In genomic region chr2:34718196-34718595, GRCm38 (mm10) we compare ENCODE assay signal across 15 mouse cellular contexts. TPM values are rescaled to one million over a fixed set of nuclear protein-coding genes. Genes with fewer than 3 reads are reported as not detected.
DNase-seq lines count a peak whose midpoint lies in the region; ATAC-seq and TF ChIP-seq lines count a peak whose summit lies in the region.
"Had no signal": no experiment of that assay in that cellular context is flagged by ENCODE, and none has a peak within 500 bp of the region (broad histone marks: within the 10 kb centered on the region; RNA-seq: fewer than 3 reads in every experiment).

No protein-coding gene starts in this region.

- no peak overlapping the region for H3K4me2 ChIP-seq in intestine, postnatal 0 days (replicated peaks; ENCODE audit: low read depth)
- H3K4me2 ChIP-seq in intestine, embryonic 16.5 days (ENCODE audit: low read depth, low read length): no peak overlapping the region
- H3K4me2 ChIP-seq: lung, embryonic 14.5 days; stomach, embryonic 15.5 days had no signal

- peak; percentile 40 for DNase-seq in 416B (ENCODE audit: low read depth)
- DNase-seq in T-cell, adult 2 months (ENCODE audit: low spot score): peak; percentile 4
- DNase-seq in spleen, adult 12 weeks (ENCODE audit: low spot score): no peak
- no peak for DNase-seq in lung, adult 18-20 months
- no peak for DNase-seq in layer of hippocampus, adult 9-10 months (ENCODE audit: low spot score)
- DNase-seq: cerebellum, adult 11 months; heart, postnatal 36 days; kidney, adult 9 months; lung, embryonic 14.5 days had no signal

- H3K9ac ChIP-seq in intestine, postnatal 0 days (ENCODE audit: low read depth, low read length): no peak overlapping the region
- no peak overlapping the region for H3K9ac ChIP-seq in intestine, embryonic 16.5 days (ENCODE audit: low read depth, low read length)
- H3K9ac ChIP-seq: lung, embryonic 14.5 days; stomach, embryonic 15.5 days had no signal

- H3K27ac ChIP-seq in intestine, postnatal 0 days (ENCODE audit: low read depth, low read length): no peak overlapping the region
- no peak overlapping the region for H3K27ac ChIP-seq in intestine, embryonic 16.5 days (ENCODE audit: low read length)
- H3K27ac ChIP-seq: midbrain, embryonic 10.5 days; stomach, embryonic 15.5 days had no signal

- no peak overlapping the region for H3K4me3 ChIP-seq in intestine, postnatal 0 days (ENCODE audit: low read depth, low read length)
- no peak overlapping the region for H3K4me3 ChIP-seq in intestine, embryonic 16.5 days (ENCODE audit: low read length)
- H3K4me3 ChIP-seq: midbrain, embryonic 10.5 days; myocyte; stomach, embryonic 15.5 days had no signal

- peak; percentile 48 for TF ChIP-seq CTCF in intestine, postnatal 0 days (IDR thresholded peaks at IDR 0.05; ENCODE audit: low read depth)

- H3K4me1 ChIP-seq in intestine, postnatal 0 days (replicated peaks; ENCODE audit: control insufficient read depth, insufficient read depth, low read length): no peaks in the 10 kb centered on the region
- no peaks in the 10 kb centered on the region for H3K4me1 ChIP-seq in intestine, embryonic 16.5 days (ENCODE audit: control insufficient read depth, insufficient read depth, low read length)
- H3K4me1 ChIP-seq: midbrain, embryonic 10.5 days; stomach, embryonic 15.5 days had no signal

- no peak for ATAC-seq in intestine, postnatal 0 days
- no peak for ATAC-seq in intestine, embryonic 16.5 days
- peak; percentile 44; the same call in 1 of the 2 replicates for ATAC-seq in megakaryocyte-erythroid progenitor cell, adult 5-6 weeks (replicated peaks; ENCODE audit: low FRiP score, low TSS enrichment, poor library complexity, severe bottlenecking)

- 84% methylated on average over 2 of the region's 2 CpGs for WGBS in intestine, postnatal 0 days
- 86% methylated on average over 2 of the region's 2 CpGs for WGBS in intestine, embryonic 16.5 days

- H3K36me3 ChIP-seq in intestine, postnatal 0 days (ENCODE audit: control insufficient read depth, insufficient read depth): peaks cover 39% of the 10 kb centered on the region
- peaks cover 12% of the 10 kb centered on the region for H3K36me3 ChIP-seq in intestine, embryonic 16.5 days (ENCODE audit: control insufficient read depth, insufficient read depth, low read length)

- no peaks in the 10 kb centered on the region for H3K27me3 ChIP-seq in intestine, postnatal 0 days (replicated peaks; ENCODE audit: control insufficient read depth, insufficient read depth, low read length)
- H3K27me3 ChIP-seq in intestine, embryonic 16.5 days (replicated peaks; ENCODE audit: control insufficient read depth, insufficient read depth, low read length): no peaks in the 10 kb centered on the region
- H3K27me3 ChIP-seq: stomach, embryonic 15.5 days had no signal

- no peaks in the 10 kb centered on the region for H3K9me3 ChIP-seq in intestine, postnatal 0 days (ENCODE audit: control insufficient read depth)
- H3K9me3 ChIP-seq in intestine, embryonic 16.5 days (ENCODE audit: control insufficient read depth, low read length): no peaks in the 10 kb centered on the region
- H3K9me3 ChIP-seq: midbrain, embryonic 10.5 days; stomach, embryonic 15.5 days had no signal

RNA-seq across cellular contexts. Expression of gene Gapvd1, which starts 36.8 kb away (rescaled TPM):
- polyA plus RNA-seq in intestine, postnatal 0 days (2015; fragmentation: Nextera tagmentation; extraction: Ambion mirVana): 31.3 and 34.6 TPM in 2 replicates
- polyA plus RNA-seq in intestine, embryonic 16.5 days (2015; fragmentation: Nextera tagmentation; extraction: Ambion mirVana): 56.6 and 61.3 TPM in 2 replicates
- total RNA-seq in megakaryocyte-erythroid progenitor cell, adult 5-6 weeks (2014; fragmentation: Nextera tagmentation): 75.3 and 87.5 TPM in 2 replicates
- total RNA-seq in megakaryocyte-erythroid progenitor cell, adult 5-6 weeks (2017): 84.3 and 99.7 TPM in 2 replicates

RNA-seq across cellular contexts. Expression of gene Hspa5, which starts 53.6 kb away (rescaled TPM):
- 456 and 457 TPM in 2 replicates for polyA plus RNA-seq in intestine, postnatal 0 days (2015; fragmentation: Nextera tagmentation; extraction: Ambion mirVana)
- 991 and 1,092 TPM in 2 replicates for polyA plus RNA-seq in intestine, embryonic 16.5 days (2015; fragmentation: Nextera tagmentation; extraction: Ambion mirVana)
- 185 and 219 TPM in 2 replicates for total RNA-seq in megakaryocyte-erythroid progenitor cell, adult 5-6 weeks (2014; fragmentation: Nextera tagmentation)
- 866 and 884 TPM in 2 replicates for total RNA-seq in megakaryocyte-erythroid progenitor cell, adult 5-6 weeks (2017)

Comparison
In these comparisons a context has a peak if more than half of its experiments do, and no peak if none do; other contexts are left out.
1. DNase-seq: peak in 416B (single experiment) and T-cell, adult 2 months (single experiment); none in spleen, adult 12 weeks (single experiment), lung, adult 18-20 months (0 of 2) and layer of hippocampus, adult 9-10 months (single experiment).